Mouse (Mus musculus): ENCODE measurements at regions not wholly inside any gene's neighbourhood (a gene's known extent, or its start where the extent isn't known, plus 50 kb on each side); places are given as distances from the start of the nearest gene placed in this dataset.
"Not testable (repeated sequence)": the region's sequence is repeated elsewhere in the genome, so short reads cannot be mapped to it uniquely, and the experiment has no call there.

- not testable (repeated sequence) for TF ChIP-seq CTCF (IDR thresholded peaks at IDR 0.05; ENCODE audit: insufficient read depth, low read length); POLR2A (IDR thresholded peaks at IDR 0.05; ENCODE audit: borderline replicate concordance, extremely low read depth, low read depth, low read length)
These were observed 200.5 kb upstream of the Thpo start for GRCm38 (mm10) chr16:20934846-20935245.

Data from lung, adult 2 months (tissue).